Mouse (Mus musculus): Measurements from ENCODE around the gene Rprml.

- TF ChIP-seq CTCF (IDR thresholded peaks at IDR 0.05) (no peak), EP300 (IDR thresholded peaks at IDR 0.05) (no peak)
Observed at GRCm38 (mm10) chr11:103606611-103607010, 42.8 kb upstream of the Rprml start.
